Mouse (Mus musculus): ENCODE data around the gene Fdxr. TPM values are rescaled to one million over a fixed set of nuclear protein-coding genes. Genes with fewer than 3 reads are reported as not detected.
A peak's percentile ranks its signal among the peaks of the same experiment; 100 is the strongest.

The Fdxr gene
- total RNA-seq, 2 experiments from 2014 or later: 6.7 to 7.7 TPM

DNA sequence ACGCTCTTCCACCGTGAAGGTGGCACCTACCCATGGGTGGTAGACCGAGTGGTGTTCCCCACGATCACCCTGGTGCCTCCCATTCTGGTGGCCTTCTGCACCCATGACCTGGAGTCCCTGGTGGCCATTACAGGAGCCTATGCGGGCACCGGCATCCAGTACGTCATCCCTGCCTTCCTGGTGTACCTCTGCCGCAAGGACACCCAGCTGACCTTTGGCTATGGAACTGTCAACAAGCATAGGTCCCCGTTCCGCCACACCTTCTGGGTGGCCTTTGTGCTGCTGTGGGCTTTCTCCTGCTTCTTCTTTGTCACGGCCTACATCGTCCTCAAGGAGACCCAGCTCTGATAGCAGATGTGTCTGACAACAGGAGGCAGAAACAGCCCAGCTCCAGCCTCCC, 33.1 kb downstream of the Fdxr start:
- DNase-seq (ENCODE audit: low spot score in 2 of 2): no peak

GRCm38 (mm10) chr11:115242746-115243145, 34.1 kb downstream of the Fdxr start:
- no peak for DNase-seq (ENCODE audit: low spot score in 2 of 2)

- peak; percentile 37 to 60 for DNase-seq (ENCODE audit: low spot score in 2 of 2)
Observed at GRCm38 (mm10) chr11:115241402-115241801, 35.4 kb downstream of the Fdxr start.

DNA sequence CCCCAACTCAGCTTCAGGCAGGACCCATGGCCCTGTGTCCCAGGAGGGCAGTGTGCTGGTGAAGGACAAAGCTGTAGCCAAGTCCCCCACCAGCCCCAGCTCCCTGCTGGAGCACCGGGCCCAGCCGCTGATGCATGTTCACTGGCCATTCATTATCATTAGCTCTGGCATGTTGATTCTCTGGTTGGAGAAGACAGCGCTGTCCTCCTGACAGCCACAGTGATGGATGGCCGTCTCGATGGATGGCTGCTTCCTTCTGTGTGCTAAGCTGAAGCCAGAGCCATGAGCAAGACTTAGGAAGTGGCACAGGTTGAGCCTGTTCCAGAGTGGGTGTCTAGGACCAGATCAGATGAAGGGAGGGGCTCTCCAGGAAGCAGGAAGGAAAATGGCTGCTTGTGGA, 40.3 kb downstream of the Fdxr start:
- no peak for DNase-seq (ENCODE audit: low spot score in 2 of 2)

DNA sequence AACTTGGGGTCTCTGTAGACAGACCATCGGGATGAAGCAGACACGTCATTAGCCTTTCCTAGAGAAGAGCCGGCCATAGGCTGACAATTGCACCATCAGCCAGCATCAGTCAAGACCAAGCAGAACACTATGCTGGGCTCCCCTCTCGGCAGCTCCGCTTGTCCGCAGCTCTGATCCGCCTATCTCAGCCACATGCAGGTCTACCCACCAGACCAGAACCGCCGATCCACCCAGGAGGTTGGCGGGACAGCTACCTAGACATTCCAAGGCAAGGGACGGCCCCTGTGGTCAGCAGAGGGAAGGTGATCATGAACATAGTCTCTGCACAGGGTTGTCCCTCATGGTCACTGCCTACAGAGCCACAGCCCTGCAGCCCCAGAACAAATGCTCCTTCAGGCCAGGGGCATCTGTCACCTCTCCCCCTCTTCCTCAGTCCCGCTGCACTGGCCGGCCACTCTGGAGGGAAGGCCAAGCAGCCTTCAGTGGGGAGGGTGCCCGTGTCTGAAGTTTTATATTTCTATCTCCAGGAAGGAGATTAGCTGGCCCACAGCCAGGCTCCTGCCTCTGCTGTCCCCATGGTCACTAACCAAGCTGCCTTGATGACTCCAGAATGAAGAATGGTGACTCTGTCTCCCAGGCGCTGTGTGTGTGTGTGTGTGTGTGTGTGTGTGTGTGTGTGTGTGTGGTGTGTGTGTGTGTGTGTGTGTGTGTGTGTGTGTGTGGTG, 42.4 kb downstream of the Fdxr start:
- DNase-seq (ENCODE audit: low spot score in 2 of 2): no peak

DNA sequence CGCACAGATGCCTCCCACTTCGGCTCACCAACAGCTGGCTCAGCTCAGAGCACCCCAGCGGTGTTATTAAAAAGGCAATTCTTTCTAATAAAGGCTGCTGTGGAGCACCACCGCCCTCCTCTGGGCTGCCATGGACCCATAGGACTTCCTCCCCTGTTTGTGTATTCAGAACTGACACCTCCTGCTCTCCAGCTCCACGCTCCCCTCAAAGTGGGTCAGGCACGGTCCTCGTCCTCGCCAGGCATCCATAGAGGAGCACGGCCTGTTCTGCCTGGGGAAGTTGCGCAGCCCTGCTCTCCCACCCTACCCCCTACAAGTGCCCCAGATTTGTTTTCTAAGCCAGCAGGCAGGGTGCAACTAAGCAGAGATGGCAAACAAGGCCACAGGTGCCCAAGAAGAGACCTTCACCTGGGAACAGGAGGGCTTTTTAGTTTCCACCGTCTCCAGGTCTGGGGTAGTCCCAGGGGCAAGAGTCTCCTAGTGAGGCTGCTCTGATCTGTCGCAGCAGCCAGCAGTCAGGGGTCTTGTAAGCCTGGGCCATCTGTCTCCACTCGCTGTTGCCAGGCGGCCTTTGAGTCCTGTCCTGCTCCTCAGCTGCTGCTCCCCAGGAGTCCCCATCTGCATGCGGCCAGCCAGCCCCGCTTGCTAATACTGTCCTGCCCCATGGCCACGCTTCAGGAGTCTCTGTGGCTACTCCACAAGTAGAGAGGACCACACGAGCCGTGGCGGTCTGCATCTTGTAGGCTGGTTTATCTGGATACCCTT, 43.1 kb downstream of the Fdxr start:
- DNase-seq (ENCODE audit: low spot score in 2 of 2): peak in 1 of 2 experiments; percentile 31

DNA sequence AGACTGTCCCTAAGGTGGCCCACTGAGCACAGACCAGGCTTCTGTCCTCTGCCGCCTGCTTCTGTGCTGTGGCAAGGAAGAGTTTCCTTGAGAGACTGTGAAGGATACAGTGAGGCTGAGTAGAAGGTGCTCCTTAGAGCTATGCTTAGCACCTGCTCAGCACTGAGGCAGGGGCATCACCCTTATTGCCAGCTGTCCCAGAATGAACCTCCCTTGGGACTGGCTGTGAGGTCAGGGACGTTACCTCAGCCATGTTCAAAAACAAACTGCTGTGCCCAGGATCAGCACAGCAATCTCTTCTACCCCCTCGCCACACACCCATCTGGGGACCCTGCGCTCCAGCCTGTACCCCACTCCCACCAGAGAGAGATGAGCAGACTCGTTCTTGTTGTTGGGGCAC, 44.0 kb downstream of the Fdxr start:
- no peak for DNase-seq (ENCODE audit: low spot score in 2 of 2)

DNA sequence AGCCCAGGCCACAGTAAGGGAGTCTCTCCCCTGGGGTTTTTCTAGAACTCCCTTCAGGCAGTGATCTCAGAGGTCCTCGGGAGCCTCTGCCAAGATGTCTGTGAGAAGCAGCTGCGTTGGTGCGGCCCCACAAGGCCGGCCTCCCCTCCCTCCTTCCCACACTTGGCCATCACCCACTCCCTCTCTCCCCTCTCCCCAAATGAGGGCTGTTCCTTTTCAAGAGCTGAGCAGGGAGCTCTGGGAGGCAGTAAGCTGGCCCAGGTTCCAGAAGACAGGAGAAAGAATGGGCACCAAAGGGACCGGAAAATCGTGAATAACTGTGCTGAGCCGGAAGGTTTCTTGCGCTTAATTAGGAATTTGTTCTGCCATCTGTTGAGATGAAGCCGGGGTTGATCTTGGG, 44.9 kb downstream of the Fdxr start:
- no peak for DNase-seq (ENCODE audit: low spot score in 2 of 2)

DNA sequence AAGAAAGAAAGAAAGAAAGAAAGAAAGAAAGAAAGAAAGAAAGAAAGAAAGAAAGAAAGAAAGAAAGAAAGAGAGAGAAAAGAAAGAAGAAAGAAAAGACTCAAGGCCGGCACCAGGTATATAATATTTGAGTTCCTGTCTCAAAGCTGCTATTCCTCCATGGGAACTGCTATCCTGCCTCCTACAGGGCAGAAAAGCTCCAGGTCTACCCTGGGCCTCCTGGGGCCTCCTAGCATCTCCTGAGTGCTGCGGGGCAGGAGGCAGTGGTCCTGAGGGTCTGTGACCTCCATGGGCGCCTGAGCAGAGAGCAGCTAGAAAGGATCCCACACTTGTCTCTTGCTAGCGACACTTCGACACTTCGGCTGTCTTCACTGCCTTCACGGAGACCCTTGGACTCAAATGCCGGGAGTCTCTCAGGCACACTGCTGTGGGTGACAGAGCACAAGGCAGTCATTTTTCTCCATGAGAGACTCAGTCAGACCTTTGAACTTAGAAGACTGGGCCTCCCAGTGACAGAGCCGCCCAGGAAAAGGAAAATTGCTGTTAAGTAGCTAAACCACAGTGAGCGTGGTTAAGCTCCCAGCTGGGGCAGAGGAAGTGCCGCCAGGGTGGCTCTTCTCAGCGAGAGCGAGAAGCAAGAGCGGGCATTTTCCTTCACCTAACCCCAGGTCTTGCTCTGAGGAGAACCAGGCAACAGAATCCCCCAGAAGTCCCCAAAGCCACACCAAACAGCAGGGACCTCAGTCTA, 45.5 kb downstream of the Fdxr start:
- DNase-seq (ENCODE audit: low spot score in 2 of 2): no peak

DNA sequence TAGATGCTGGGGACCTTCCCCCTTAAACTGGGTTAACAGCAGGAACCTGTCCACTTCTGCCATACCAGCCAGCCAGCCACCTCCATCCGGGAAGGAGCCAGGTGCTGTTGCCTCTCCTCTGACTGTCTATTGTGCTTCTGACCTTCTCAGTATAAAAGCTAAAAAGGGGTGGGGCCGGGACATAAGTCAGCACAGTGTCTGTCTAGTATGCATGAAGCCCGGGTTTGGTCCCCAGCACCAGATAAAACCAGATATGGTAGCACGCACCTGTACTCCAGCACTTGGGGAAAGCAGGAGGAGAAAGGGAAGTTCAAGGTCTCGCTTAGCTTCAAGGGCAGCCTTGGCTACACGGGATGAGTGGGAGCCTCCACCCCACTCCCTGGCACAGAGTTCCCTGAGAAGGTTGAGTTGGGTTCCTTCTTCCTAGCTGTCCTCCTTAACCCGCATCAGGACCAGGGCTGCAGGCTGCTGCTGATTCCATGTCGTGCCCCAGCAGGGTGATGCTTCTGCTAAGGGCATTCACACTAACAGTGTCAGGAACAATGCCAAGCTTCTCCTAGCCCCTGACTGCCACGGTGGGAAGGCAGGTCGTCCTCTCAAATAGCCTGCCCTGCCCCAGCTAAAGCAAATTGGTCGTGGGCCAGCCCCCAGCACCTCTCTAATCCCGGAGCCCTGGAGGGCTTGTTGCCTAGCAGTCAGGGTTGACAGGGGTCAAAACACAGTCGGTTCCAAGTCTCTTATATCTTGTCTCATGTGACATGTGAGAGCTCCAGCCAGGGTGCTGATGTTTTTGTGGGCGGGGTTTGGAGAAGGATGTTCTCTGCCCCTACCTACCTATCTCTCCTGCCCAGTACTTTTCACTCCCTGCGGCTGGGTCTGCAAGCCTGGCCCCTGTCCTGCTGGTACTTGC, 47.6 kb downstream of the Fdxr start:
- DNase-seq (ENCODE audit: low spot score in 2 of 2): no peak

- DNase-seq (ENCODE audit: low spot score in 2 of 2): no peak
Observed at GRCm38 (mm10) chr11:115228430-115228829, 48.4 kb downstream of the Fdxr start.

DNA sequence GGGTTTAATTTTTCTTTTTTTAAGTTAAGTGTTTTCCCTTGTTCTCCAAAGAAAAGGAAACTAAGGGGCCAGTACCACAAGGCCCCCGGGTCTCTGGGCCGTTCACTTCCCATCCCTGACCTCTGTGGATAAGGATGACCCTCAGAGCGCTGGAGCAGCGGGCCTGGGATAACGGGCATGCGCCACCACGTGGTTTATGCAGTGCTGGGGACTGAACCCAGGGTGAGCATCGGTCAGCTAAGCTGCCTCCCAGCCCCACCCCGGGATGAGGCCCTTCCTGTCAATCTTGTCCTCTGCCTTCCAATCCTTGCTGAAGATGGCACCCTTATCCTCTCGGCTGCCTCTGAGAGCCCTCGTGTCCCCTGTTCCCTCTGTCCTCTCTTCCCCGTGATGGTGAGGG, 49.2 kb downstream of the Fdxr start:
- DNase-seq (ENCODE audit: low spot score in 2 of 2): no peak

DNA sequence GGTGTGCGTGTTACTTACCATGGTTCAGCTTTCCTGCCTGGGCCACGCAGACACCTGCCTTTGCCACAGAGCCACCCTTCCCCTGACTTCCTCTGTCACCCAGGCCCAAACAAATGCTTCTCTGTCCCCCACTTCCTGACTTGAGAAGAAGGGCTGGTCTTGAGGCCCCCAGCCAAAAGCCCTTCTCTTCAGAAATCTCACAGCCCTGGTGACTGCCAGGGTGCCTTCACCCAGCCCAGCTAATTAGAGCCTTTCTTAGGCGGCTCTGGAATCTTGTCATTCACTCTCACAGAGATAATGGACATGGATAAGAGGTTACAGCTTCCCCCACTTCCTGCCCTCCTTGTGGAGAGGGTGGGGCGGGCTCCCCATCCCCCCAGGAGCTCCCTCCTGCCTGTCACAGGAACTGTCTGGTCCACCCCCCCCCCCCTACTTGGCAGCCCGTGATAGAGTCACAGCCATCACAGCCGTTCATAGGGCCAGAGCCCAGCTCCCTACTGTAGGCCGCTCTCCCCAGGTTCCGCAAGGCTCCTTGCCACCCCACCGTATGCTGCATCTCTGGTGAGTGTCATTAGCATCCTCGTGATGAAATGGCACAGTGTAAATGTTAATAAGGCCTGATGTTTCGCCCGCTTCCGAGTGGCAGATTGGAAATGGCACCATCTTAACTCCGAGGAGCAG, 49.9 kb downstream of the Fdxr start:
- no peak for DNase-seq (ENCODE audit: low spot score in 2 of 2)

DNA sequence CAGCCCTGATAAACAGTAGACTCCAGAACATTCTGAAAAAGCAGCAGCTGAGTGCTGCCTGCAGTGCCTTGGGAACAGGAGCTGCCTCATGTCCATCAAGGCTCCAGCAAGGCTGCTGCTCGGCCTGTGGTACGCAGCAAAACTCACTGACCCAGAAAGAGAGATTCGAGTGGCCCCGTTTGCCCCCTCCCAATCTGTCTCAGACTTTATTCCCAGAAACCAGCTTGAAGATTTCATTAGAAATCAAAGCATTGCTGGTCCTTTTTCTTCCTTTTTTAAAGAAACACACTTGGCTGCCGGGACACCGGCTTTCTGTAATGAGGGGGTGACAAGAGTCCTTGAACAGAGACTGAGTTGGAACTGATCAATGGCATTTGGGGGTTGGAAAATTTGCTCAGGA, 51.5 kb downstream of the Fdxr start:
- no peak for DNase-seq (ENCODE audit: low spot score in 2 of 2)

GRCm38 (mm10) chr11:115224889-115225288, 52.0 kb downstream of the Fdxr start:
- peak in 1 of 2 experiments; percentile 59 for DNase-seq (ENCODE audit: low spot score in 2 of 2)

DNA sequence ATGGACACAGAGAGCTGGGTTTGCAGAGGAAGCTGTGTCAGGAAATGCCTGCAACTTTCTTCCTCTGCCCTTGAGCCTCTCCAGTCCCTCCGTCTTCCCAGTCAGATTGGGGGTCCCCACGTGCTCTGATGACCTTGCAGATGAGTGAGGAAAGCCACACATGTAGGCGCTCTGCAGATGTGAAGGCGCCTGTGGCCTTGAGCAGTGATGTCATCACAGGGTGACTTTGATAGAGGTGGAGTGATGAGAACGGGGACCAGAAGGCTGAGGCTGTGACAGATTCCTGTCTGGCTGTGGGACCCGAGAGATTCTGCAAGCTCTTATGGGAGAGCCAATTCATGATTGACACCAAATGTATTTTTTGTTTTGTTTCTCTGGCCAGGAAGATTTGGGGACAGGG, 53.0 kb downstream of the Fdxr start:
- DNase-seq (ENCODE audit: low spot score in 2 of 2): no peak

DNA sequence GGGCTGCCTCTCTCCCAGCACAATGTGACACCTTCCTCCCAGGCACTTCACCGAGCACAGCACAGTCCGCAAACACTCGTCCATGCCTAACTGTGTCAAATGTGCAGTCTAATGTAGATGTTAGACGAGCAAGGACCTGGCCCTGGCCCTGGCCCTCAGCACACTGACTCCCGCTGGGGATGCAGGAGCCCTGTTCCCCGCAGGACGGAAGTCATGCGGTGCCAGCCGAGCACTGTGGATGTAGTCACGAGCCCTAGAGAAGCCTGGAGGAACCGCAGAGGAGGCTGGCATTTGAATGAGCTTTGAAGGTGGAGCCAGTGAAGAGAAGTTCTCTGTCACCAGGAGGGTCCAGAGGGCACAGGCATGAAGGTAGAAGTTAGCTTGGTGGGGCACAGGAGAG, 53.4 kb downstream of the Fdxr start:
- DNase-seq (ENCODE audit: low spot score in 2 of 2): no peak

DNA sequence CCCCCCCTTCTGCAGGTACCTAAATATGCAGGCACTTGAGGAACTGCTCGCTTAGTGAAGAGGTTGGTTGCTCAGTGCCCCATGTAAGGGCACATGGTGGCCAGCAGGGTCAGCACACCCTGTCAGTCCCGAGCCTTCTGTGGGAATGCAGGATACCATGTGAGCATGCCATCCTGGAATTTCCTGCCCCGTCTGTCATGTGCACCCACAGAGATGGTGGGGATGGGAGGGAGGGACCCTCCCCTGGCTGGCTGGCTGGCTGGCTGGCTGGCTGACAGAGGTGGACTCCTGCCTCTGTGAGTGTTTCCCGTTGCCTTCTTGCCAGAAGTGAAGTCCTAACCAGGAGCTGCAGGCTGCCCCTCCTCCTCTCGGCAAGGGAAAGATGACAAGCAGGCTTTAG, 54.3 kb downstream of the Fdxr start:
- no peak for DNase-seq (ENCODE audit: low spot score in 2 of 2)

DNA sequence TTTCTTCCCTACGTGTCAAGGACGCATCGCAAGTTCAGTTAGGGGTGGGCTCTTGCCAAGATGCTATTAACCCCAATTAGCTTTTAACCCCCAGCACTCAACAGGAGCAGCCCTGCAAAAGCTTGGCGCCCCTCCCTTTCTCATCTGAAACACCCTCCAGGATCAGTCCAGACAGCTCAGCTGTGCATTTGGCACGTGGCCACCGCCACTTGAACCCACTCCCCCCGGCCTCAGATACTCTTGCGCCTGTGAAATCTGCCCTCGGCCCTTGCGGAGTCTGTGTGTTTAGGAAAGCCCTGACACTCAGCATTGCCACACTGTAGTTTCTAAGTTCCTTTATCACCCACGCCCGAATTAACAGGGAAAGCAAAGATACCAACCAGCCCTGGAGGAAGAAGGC, 54.8 kb downstream of the Fdxr start:
- DNase-seq (ENCODE audit: low spot score in 2 of 2): no peak

GRCm38 (mm10) chr11:115219685-115220084, 57.2 kb downstream of the Fdxr start:
- no peak for DNase-seq (ENCODE audit: low spot score in 2 of 2)
